Mouse (Mus musculus) 3T3-L1 (cell line): ENCODE data around the gene Ms4a6c.
"Not testable (repeated sequence)": the region's sequence is repeated elsewhere in the genome, so short reads cannot be mapped to it uniquely, and the experiment has no call there.

Source experiments
- DNase-seq: peaks from one replicate; pipeline ENCODE4 v3.0.0-alpha.2; 2015; ENCODE audit warnings: low read depth, low spot score

The Ms4a6c gene

DNA sequence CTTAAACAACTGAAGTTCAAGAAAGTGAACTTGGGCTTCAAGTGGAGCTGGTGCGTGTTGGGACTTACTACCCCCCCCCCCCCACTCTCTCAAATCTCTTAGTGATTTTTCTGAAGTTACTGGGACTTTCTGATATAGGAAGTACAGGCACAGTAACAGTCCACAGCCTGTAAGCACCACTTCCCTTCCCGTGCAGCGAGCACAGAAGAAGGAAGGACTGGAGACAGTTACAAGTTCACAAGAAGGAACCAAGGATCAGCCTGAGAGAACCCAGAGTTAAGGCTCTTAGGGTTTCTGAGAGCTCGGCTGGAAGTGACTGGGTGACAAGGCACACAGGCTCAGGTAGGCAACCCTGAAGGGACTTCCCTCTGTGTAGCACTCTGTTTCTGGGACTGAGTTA lies at the start of gene Ms4a6c:
Gene Ms4a6c, plus strand, starts transcription at position 152 of the 400 bp plus-strand sequence.
- not testable (repeated sequence) for DNase-seq

GRCm38 (mm10) chr19:11431209-11431608 lies 38.0 kb upstream of the Ms4a6c start:
- DNase-seq = peak; percentile 20

DNA sequence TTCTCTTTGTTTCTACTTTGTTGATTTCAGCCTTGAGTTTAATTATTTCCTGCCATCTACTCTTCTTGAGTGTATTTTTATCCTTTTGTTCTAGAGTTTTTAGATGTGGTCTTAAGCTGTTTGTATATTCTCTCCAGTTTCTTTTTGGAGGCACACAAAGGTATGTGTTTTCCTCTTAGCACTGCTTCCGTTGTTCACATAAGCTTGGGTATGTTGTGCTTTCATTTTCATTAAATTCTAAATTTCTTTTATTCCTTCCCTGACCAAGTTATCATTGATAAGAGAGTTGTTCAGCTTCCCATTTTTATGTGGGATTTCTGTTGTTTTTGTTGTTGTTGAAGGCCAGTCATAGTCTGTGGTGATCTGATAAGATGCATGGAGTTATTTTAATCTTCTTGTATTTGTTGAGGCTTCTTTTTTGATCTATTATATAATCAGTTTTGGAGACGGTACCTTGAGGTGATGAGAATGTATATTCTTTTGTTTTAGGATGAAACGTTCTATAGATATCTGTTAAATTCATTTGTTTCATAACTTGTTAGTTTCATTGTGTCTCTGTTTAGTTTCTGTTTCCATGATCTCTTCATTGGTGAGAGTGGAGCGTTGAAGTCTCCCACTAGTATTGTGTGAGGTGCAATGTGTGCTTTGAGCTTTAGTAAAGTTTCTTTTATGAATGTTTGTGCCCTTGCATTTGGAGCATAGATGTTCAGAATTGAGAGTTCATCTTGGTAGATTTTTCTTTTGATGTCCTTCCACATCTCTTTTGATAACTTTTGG lies 33.9 kb upstream of the Ms4a6c start:
- DNase-seq = no peak

GRCm38 (mm10) chr19:11443338-11443737 lies 25.8 kb upstream of the Ms4a6c start, which contains the start of gene Ms4a4b:
TSS of gene Ms4a4b (plus strand) at chr19:11443553.
- no peak for DNase-seq

DNA sequence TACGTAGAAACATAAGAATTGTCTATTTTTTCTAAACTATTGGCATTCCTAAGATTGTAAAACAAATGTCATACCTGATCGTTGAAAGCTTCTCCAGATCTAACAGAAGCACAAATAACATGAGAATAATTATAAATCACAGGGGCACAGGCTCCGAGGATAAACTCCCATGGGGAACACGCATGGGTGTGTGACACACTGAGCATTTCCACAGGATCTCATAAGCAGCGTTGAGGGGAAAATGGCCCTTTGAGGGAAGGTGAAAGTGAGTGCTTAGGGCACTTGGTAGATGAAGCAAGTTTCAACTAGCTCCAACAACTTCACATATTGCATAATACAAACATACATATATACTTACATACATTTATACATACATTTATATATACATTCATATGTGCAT lies 25.2 kb upstream of the Ms4a6c start:
- DNase-seq = no peak

DNA sequence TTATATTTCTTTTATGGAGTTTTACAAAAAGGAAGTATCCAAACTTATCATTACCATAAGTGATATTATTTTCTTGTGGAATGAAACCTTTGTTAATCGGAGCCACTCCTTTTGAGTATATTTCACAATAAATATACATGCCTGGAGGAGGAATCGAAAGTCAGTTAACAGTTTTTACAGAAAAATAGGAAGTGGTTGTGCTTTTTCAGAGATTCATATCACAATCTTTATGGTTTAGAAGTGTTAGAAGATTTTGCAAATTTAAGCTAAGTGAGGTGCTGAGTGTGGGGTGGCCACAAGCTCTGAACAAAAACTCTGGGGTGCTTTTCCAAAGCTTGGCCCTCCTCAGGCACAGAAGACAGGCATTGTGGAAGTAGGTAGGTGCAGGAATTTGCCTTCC lies 21.9 kb upstream of the Ms4a6c start:
- no peak for DNase-seq

- DNase-seq = not testable (repeated sequence)
Measured at GRCm38 (mm10) chr19:11459041-11459440, 10.1 kb upstream of the Ms4a6c start.

- DNase-seq = not testable (repeated sequence)
Measured at GRCm38 (mm10) chr19:11464795-11465194, 4.4 kb upstream of the Ms4a6c start.

- no peak for DNase-seq
Measured at GRCm38 (mm10) chr19:11466471-11466870, 2.7 kb upstream of the Ms4a6c start.

DNA sequence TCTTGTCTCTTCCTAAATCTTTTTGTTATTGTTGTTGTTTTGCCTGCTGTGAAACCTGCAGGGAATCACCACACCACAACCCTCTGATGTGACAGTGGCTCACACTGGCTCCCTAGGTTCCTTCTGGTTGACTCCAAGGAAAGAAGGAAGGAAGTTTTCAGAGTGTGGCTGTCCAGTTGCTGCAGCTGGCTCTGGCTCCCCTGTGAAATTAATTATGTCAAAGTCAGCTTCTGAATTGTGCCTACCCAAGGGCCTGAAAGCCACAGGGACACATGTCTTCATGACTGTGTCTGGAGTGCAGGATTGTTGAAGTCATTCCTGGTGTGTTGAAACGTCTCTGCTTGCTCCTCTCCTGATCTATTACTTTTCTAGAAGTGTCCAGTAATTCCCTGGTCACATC lies 805 bp upstream of the Ms4a6c start:
- not testable (repeated sequence) for DNase-seq

DNA sequence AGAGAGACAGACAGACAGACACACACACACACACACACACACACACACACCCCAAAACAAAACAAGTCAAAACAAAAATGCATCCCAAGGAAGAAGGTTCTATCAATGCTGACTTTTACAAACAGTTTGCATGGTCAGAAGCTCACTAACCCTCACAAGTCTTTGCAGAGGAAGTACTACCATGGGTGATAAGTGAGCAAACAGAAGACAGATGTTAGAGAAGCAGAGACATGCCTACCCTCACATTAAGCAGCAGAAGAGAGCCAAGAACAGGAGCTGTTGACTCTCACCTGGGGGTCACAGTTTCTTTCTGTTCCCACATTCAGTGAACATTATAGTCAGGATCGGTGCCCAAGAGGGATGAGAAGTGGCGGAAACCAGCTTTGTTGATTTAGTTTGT lies 10.5 kb downstream of the Ms4a6c start:
- DNase-seq = no peak

DNA sequence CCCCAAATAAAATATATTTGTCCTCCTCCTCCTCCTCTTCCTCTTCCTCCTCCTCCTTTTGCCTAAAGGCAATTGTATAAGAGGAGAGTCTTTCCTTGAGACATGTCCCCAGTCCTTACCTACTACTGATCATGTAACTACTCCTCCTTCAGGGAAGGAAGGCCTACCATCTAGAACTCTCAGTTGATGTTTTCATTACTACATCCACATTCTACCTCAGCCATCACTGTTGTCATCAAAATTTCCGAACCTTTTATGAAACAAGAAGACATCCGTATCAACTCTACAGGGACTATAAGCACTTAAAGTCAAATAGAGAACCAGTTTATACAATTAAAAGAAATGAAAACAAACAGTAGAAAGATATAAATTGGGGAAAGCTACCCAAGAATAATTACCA lies 13.5 kb downstream of the Ms4a6c start:
- no peak for DNase-seq

- no peak for DNase-seq
Measured at GRCm38 (mm10) chr19:11483941-11484340, 14.8 kb downstream of the Ms4a6c start.

GRCm38 (mm10) chr19:11484388-11484787 lies 15.2 kb downstream of the Ms4a6c start:
- no peak for DNase-seq

GRCm38 (mm10) chr19:11485266-11485665 lies 16.1 kb downstream of the Ms4a6c start:
- DNase-seq = no peak

GRCm38 (mm10) chr19:11485746-11486145 lies 16.6 kb downstream of the Ms4a6c start, which contains the start of gene Gm8369:
TSS of gene Gm8369 (plus strand) at chr19:11485938.
- DNase-seq = no peak

DNA sequence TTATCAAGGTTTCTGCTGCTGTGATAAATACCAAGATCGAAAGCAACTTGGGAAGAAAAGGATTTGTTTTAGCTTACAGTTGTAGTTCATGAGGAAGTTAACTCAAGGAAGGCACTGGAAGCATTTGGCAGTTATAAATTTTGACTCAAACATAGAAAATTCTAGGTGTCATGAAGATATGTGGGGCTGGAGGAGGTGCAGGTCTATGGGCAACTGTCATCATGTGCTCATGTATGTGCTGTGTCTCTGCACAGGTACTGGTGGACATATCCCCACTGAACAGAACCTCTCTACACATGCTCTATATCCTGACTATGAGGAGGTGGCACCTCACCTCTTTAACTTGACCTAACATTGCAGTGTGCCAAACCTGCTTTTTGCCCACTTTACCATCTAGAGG lies 17.4 kb downstream of the Ms4a6c start:
- no peak for DNase-seq

- DNase-seq = no peak
Measured at GRCm38 (mm10) chr19:11491406-11492189, 22.4 kb downstream of the Ms4a6c start.

- no peak for DNase-seq
Measured at GRCm38 (mm10) chr19:11492671-11493070, 23.5 kb downstream of the Ms4a6c start.

DNA sequence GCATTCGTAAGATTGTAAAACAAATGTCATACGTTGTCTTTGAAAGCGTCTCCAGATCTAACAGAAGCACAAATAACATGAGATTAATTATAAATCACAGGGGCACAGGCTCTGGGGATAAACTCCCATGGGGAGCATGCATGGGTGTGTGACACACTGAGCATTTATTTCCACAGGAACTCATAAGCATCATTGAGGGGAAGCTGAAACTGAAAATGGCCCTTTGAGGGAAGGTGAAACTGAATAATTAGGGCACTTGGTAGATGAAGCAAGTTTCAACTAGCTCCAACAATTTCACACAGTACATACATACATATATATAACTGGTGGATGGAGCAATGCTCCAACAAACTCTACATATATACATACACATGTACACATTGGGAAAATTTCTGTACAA lies 25.4 kb downstream of the Ms4a6c start:
- no peak for DNase-seq

- no peak for DNase-seq
Measured at GRCm38 (mm10) chr19:11496361-11496760, 27.2 kb downstream of the Ms4a6c start.

- DNase-seq = not testable (repeated sequence)
Measured at GRCm38 (mm10) chr19:11497300-11497699, 28.1 kb downstream of the Ms4a6c start.

DNA sequence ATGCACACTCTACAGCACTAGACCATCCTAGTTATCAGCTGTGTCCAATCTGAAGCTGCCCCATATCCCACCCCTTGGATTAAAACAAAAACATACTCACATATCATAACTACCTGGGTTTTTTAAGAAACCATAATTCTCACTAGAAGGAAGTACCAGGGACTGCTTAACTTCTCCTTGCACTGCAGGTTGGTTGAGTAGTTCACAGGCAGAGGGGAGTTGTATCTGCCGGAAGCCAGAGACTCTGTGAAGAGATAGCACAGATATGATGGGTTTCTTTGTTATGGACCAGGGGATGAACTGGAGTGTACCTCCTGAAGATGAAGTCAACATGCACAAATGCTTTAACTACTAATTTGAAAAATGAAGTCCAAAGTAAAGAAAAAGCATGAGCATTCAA lies 31.6 kb downstream of the Ms4a6c start:
- DNase-seq = no peak
